Mouse (Mus musculus): Measurements from ENCODE around the gene Dand5. TPM values are rescaled to one million over a fixed set of nuclear protein-coding genes. Genes with fewer than 3 reads are reported as not detected.

Gene Dand5
- total RNA-seq (2021), result 1 to 10 TPM; 7.4 to 8.3 TPM

- DNase-seq (ENCODE audit: extremely low spot score in 1 of 2, low spot score in 2 of 2), result no peak
- intact Hi-C loops (cut with DNase I), result no loop called here
These were observed at the start of gene Dand5 for GRCm38 (mm10) chr8:84822723-84823122. Gene Dand5, minus strand, starts transcription at chr8:84822823.

- intact Hi-C loops (cut with DNase I), result no loop called here
- peak; percentile 42 to 90 for DNase-seq (ENCODE audit: extremely low spot score in 1 of 2, low spot score in 2 of 2)
These were observed 49.0 kb upstream of the Dand5 start, which contains the start of gene Syce2 for GRCm38 (mm10) chr8:84871376-84872308. Gene Syce2, plus strand, starts transcription at chr8:84872111.

- peak; percentile 93 to 94 for DNase-seq (ENCODE audit: extremely low spot score in 1 of 2, low spot score in 2 of 2)
- intact Hi-C loops (cut with DNase I), result no loop called here
These were observed 34.3 kb upstream of the Dand5 start, which contains the start of gene Farsa for GRCm38 (mm10) chr8:84856864-84857441. Gene Farsa, plus strand, starts transcription at chr8:84856989.

DNA sequence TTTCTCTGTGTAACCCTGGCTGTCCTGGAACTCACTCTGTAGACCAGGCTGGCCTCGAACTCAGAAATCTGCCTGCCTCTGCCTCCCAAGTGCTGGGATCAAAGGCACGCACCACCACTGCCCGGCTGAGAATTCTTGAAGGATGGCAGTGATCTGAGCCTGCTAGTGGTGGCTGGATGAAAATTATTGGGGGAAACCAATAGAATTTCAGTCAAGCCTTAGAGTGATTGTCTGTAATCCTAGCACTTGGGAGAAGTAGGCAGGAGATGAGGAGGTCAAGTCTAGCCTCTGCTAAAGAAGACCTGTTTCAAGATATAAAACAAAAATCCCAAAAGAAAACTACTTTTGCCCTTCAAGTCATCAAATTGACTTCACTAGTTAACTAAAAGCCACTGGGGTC, 33.8 kb upstream of the Dand5 start:
- intact Hi-C loops (cut with DNase I), result no loop called here
- no peak for DNase-seq (ENCODE audit: extremely low spot score in 1 of 2, low spot score in 2 of 2)

GRCm38 (mm10) chr8:84847684-84848435, 25.2 kb upstream of the Dand5 start:
- intact Hi-C loops (cut with DNase I), result loop anchor here (5.0 kb wide), 1 partner anchor 54 kb away; the partner anchor contains the start of gene Klf1
- no peak for DNase-seq (ENCODE audit: extremely low spot score in 1 of 2, low spot score in 2 of 2)

DNA sequence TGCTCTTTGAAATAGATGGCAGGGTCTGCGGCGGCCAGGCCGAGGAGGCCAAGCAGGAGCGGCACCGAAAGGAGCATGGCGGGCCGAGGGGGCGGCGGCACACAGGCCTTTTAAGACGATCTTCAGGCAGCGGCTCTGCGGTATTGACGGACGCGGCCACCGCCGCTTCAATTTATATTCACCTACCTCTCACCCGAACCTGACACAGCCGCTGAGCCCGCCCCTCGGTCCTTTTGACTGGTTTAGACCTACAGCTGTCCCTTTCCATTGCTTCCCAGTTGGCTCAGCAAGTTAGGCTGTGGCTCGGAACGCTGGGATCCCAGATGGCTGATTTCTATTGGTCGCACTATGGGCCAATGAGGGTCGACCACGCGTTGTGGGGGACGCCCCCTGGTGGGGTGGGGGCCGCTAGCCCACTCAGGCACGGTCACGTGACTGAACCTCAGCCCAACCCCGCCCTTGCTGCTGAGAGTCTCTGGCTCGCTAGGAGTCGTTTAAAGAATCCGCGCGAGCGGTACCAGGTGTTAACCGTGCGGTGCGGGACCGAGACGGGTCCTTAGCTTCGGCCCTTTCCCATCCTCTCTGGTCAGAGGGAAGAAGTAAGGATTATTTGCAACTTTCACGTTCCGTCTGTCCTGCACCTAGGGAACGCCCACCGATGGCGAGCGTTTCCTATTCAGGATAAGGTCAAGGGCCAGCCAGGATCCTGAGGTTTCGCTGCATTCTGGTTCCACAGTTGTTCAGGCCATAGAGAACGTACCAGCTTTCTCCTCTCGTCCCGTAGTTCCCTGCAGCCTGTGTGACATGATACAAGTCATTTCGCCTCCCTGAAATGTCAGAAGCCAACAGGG, 24.3 kb upstream of the Dand5 start, which contains the start of gene Calr:
Gene Calr (minus strand): TSS at position 213 of the 851 bp plus-strand sequence.
- DNase-seq (ENCODE audit: extremely low spot score in 1 of 2, low spot score in 2 of 2), result peak; percentile 99 to 100
- intact Hi-C loops (cut with DNase I), result loop anchor here (5.0 kb wide), 1 partner anchor 55 kb away; the partner anchor contains the start of gene Klf1

DNA sequence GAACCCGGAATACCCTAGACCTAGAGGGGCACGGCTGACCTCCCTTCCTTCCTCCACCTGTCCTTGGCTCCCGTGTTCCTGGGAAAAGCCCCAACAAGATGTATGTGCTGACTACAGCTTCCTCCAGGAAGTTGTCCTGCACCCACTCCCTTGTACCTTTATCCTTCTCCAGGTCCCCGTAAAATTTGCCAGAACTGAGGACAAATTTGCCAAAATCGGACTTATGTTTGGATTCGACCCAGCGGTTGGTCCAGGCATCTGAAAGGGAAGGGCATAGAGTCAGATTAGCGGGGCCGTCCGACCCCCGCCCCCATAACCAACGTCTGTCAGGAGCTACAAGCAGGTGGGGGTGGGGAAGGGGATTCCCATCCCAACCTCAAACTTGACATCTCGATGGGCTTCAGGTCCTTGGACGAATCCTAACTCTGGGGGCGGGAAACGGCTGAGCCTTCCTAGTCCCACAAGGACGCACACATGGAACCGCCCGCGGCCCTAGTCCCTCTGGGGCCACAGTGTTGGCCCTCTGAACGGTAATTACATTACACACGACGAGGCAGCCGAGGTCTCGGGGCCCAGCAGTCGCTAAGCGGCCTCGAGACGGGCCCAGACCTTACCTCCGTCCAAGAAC, 23.6 kb upstream of the Dand5 start:
- DNase-seq (ENCODE audit: extremely low spot score in 1 of 2, low spot score in 2 of 2), result no peak
- intact Hi-C loops (cut with DNase I), result loop anchor here (5.0 kb wide), 1 partner anchor 56 kb away; the partner anchor contains the start of gene Klf1

- intact Hi-C loops (cut with DNase I), result loop anchor here (5.0 kb wide), 1 partner anchor 57 kb away; the partner anchor contains the start of gene Klf1
- peak in 1 of 2 experiments; percentile 70 for DNase-seq (ENCODE audit: extremely low spot score in 1 of 2, low spot score in 2 of 2)
These were observed 22.9 kb upstream of the Dand5 start for GRCm38 (mm10) chr8:84845355-84846093.

GRCm38 (mm10) chr8:84844397-84845070, 21.9 kb upstream of the Dand5 start:
- no peak for DNase-seq (ENCODE audit: extremely low spot score in 1 of 2, low spot score in 2 of 2)
- intact Hi-C loops (cut with DNase I), result loop anchor here (5.0 kb wide), 1 partner anchor 58 kb away; the partner anchor contains the start of gene Klf1

- DNase-seq (ENCODE audit: extremely low spot score in 1 of 2, low spot score in 2 of 2), result no peak
- intact Hi-C loops (cut with DNase I), result no loop called here
These were observed 18.9 kb upstream of the Dand5 start for GRCm38 (mm10) chr8:84841514-84841913.

DNA sequence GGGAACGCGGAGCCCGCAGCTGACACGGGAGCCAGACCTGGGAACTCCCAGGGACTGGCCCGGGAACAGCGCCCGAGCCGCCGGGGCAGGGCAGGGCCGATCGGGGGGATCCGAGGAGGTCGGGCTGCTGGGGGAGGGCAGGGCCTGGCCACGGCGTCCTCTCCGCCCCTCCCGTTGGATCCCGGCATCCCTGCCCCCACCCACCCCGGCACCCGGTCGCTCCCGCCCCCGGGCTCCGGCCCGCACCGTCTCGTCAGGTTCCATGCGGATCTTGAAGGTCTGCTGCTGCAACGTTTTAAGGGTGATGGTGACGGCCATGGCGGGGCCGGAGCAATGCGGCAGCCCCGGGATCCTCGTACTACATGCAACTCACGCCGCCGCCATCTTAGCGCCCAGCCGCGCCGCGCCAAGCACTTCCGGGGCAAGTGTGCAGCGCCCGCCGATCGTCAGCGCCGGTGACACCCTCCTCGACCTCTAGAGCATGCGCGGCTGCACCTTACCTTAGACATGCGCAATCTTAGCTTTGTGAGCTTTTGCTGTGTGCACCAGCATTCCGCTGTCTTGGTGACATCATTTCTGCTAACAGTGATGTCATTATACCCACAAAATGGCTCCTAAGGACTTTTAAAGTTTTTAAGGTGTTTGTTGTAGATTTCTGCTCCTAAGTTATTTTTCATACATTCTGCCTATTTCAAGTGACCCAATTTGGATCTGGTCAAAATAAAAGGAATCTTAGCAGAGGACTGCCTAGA, 17.8 kb upstream of the Dand5 start, which contains the start of gene Rad23a:
Gene Rad23a (minus strand): TSS at position 418 of the 752 bp plus-strand sequence.
- DNase-seq (ENCODE audit: extremely low spot score in 1 of 2, low spot score in 2 of 2), result peak; percentile 92 to 95
- intact Hi-C loops (cut with DNase I), result no loop called here

- DNase-seq (ENCODE audit: extremely low spot score in 1 of 2, low spot score in 2 of 2), result no peak
- intact Hi-C loops (cut with DNase I), result no loop called here
These were observed 17.2 kb upstream of the Dand5 start for GRCm38 (mm10) chr8:84839875-84840247.

DNA sequence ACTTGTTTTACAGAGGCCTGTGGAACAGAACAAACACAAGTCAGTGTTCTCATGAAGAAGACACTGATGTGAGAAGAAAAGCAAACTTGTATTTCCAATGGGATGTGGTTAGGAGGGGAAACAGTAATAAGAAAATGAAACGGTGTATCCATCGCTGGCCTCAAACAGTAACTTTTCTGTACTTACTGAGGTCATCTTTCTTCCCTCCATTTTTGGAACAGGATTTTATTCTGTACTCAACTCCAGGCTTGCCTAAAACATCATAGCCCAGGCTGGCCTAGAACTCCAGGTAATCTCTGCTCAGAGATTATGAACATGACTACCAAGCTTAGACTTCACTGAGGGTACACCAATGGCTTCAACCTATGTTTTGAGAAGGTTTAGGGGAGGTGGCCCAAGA, 16.8 kb upstream of the Dand5 start:
- intact Hi-C loops (cut with DNase I), result no loop called here
- no peak for DNase-seq (ENCODE audit: extremely low spot score in 1 of 2, low spot score in 2 of 2)

- intact Hi-C loops (cut with DNase I), result no loop called here
- no peak for DNase-seq (ENCODE audit: extremely low spot score in 1 of 2, low spot score in 2 of 2)
These were observed 15.9 kb upstream of the Dand5 start for GRCm38 (mm10) chr8:84838513-84838912.

- DNase-seq (ENCODE audit: extremely low spot score in 1 of 2, low spot score in 2 of 2), result no peak
- intact Hi-C loops (cut with DNase I), result no loop called here
These were observed 15.4 kb upstream of the Dand5 start for GRCm38 (mm10) chr8:84837912-84838470.

Data from left cerebral cortex, postnatal 10 days (tissue).